Mouse (Mus musculus) G1E (cell line): ENCODE results near the gene Aldh2.
"Not testable (repeated sequence)": the region's sequence is repeated elsewhere in the genome, so short reads cannot be mapped to it uniquely, and the experiment has no call there.

Experiments used
- CTCF ChIP-seq: IDR thresholded peaks from 2 replicates; pipeline ENCODE4 v1.5.1; 2012; ENCODE audit warnings: low read depth, low read length, inconsistent platforms, mixed read lengths
- GATA1 ChIP-seq: IDR thresholded peaks from 2 replicates; pipeline ENCODE4 v1.6.1; 2012; ENCODE audit warnings: borderline replicate concordance, low read length, inconsistent platforms, mixed read lengths
- GATA2 ChIP-seq: IDR thresholded peaks from 2 replicates; pipeline ENCODE4 v1.6.1; 2012; ENCODE audit warnings: low read depth, low read length, inconsistent platforms, borderline replicate concordance

GRCm38 (mm10) chr5:121603815-121604214 is 10.2 kb upstream of the Aldh2 start:
- not testable (repeated sequence) for TF ChIP-seq CTCF, GATA1, GATA2
